Mouse (Mus musculus) G1E (cell line): ENCODE measurements around the gene Map1lc3b.

ENCODE experiments used
- CTCF ChIP-seq: IDR thresholded peaks from 2 replicates; pipeline ENCODE4 v1.5.1; 2012; ENCODE audit warnings: low read depth, low read length, inconsistent platforms, mixed read lengths
- GATA1 ChIP-seq: IDR thresholded peaks from 2 replicates; pipeline ENCODE4 v1.6.1; 2012; ENCODE audit warnings: borderline replicate concordance, low read length, inconsistent platforms, mixed read lengths
- POLR2AphosphoS5 ChIP-seq: IDR thresholded peaks from 2 replicates; pipeline ENCODE4 v1.6.1; 2012; ENCODE audit warnings: low read depth, low read length, inconsistent platforms; ENCODE audit not compliant: insufficient replicate concordance

GRCm38 (mm10) chr8:121557746-121558145 lies 32.4 kb upstream of the Map1lc3b start:
- TF ChIP-seq CTCF = no peak
- no peak for TF ChIP-seq GATA1
- no peak for TF ChIP-seq POLR2AphosphoS5
